Mouse (Mus musculus) layer of hippocampus, postnatal 10 days (tissue): ENCODE data around the gene Fgfr2. TPM values are rescaled to one million over a fixed set of nuclear protein-coding genes. Genes with fewer than 3 reads are reported as not detected.
A peak's percentile ranks its signal among the peaks of the same experiment; 100 is the strongest.

Source experiments
- DNase-seq, 2 experiments: peaks; one replicate each; pipeline ENCODE4 v3.0.0; 2021; ENCODE audit warnings: low spot score in 2 of 2
- total RNA-seq, 2 experiments: library from RNA; stranded (reverse); gene quantifications; 2 replicates each; pipeline ENCODE4 v1.2.3; 2021

The Fgfr2 gene
- total RNA-seq, 2 experiments from 2014 or later, result 35.6 to 48.3 TPM

- DNase-seq, result no peak
These were observed 280.7 kb downstream of the Fgfr2 start for GRCm38 (mm10) chr7:132842455-132842854.

DNA sequence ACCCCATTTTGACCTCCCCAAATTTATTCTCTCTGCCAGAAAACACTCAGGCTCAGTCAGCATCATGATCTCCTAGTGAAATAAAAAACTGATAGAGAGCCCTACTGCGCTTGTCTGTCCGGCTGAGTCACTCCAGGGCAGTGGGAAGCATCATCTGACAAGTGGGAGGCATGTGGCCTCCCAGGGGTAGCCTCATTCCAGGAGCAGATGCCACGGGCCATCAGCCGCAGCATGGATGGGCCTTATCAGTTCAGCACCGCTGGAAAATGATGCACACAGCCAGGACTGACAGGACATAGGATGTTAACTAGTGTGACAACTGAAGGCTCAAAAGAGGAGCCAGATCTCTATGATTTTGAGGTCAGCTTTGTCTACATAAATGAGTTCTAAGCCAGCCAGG, 281.9 kb downstream of the Fgfr2 start:
- no peak for DNase-seq

- DNase-seq, result no peak
These were observed 292.2 kb downstream of the Fgfr2 start for GRCm38 (mm10) chr7:132830955-132831354.

- DNase-seq, result no peak
These were observed 298.7 kb downstream of the Fgfr2 start for GRCm38 (mm10) chr7:132824346-132825022.

DNA sequence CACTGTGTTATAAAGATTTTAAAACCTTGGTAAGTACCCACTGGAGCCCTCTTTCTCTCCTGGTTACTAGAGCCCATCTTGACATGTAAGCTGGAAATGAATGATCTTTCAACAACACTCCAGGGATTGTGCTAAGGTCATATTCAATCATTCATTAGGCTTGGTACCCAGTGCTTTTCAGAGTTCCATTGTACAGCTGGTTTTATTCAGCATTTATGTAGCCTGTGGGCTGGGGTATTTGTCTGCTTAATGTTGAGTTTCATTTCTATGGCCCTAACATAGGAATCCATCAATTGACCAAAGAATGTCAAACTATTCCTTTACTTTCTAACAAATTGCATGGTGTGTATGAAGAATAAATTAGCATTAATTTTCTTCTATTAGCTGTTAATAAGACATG, 299.3 kb downstream of the Fgfr2 start:
- DNase-seq, result no peak

GRCm38 (mm10) chr7:132820692-132821091, 302.5 kb downstream of the Fgfr2 start:
- no peak for DNase-seq

- no peak for DNase-seq
These were observed 306.1 kb downstream of the Fgfr2 start for GRCm38 (mm10) chr7:132817056-132817455.

DNA sequence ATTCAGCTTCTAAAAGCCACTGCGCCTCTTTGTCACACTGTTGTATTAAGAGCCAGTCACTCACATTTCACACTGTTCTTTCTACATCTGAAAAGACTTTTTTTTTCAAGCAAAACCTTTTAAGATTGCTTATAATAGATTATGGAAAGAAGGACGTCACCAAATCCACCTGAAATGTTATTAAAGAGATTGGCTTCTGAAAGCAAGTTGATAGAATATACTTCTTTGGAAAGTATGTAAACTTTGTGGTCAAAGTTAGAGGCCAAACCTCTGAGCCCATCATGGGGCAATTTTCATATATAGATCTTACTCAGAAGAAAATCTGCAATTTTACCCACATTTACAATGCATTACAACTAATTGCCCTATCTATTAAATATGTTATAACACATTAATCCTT, 306.6 kb downstream of the Fgfr2 start:
- DNase-seq, result no peak

- DNase-seq, result no peak
These were observed 308.1 kb downstream of the Fgfr2 start for GRCm38 (mm10) chr7:132815081-132815480.

DNA sequence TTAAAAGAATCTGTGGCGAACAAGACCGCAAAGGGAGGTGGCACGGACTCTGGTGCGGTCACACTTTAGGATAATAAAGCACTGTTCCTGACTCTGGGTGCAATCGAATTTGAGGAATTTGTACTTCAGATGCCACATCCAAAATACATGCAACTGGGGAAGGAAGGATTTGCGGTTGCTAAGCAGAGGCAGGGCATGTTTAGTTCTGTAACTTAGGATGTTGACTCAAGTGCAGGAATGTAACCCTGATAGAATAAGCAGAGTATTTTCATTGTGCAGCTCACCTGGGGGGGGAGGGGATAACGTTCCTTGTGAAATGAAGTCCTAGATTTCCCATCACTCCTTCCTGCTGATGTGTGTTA, 309.1 kb downstream of the Fgfr2 start:
- no peak for DNase-seq

DNA sequence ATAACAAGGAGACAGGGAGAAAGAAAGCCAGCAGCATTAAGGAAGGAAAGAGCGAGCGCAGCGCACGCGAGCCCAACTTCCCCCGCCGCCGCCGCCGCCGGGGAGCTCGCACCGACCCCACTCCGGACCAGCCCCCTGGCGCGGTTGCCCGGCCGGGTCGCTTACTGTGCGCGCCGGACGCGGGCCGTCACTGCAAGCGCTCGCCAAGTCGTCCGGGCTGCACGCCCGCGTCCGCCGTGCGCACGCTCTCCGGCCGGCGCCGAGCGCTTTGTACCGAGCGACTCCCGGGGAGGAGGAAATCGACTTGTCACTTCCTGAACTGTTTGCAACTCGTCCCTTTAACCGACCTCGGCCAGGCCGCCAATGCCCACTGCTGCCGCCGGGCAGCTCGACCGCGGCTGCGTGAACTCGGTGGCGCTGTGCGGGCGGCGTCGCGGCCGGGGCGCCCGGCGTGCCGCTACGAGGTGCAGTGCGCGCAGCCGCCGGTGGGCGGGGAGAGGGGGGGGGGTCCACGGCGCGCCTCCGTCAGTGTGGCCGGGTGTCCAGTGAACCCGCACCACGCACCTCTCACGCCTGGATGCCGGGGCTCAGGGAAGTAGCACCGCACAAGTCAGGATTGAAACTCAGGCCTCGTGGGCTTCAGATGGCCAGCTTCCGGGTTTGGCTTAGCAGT, 309.6 kb downstream of the Fgfr2 start, which contains the start of gene Fam53b:
TSS of gene Fam53b (minus strand) at position 471 of the 673 bp plus-strand sequence.
- peak; percentile 68 to 78 for DNase-seq

DNA sequence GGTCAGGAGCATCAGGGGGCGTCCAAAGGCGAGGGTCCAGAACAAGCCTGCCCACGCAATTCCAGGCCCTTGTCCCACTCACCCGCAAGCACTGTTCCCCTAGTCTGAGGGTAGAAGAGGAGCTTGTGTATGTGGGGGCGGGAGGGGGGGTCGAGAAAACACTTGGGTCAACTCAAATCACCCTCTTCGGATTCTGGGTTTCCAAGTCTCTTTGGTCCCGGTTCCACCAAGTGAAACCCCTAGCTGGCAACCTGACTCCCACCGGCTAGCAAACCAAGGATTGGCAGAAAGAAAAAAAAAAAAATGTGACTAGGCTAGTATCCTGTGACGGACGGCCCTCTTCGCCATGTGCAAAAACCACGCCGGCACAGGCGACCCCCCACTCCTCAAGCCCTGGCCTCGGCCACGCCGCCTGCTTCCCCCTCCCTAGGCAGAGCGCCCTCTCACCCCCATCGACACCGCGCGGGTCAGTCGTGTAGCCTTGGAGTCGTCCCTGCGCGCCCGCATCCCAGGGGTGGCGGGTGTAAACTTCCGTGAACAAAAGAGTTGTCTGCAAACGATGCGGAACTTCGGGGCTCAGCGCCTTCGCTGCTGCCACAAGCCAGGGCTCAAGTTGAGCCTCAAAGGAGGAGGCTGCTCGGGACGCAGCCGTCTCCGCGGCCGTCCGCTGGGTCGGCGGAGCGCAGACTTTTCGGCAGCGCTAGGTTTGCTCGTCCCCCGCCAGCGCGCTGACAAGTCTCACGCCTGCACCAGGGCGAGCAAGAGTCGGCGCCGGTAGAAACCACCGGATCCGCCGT, 310.3 kb downstream of the Fgfr2 start:
- DNase-seq, result peak in 1 of 2 experiments; percentile 64

DNA sequence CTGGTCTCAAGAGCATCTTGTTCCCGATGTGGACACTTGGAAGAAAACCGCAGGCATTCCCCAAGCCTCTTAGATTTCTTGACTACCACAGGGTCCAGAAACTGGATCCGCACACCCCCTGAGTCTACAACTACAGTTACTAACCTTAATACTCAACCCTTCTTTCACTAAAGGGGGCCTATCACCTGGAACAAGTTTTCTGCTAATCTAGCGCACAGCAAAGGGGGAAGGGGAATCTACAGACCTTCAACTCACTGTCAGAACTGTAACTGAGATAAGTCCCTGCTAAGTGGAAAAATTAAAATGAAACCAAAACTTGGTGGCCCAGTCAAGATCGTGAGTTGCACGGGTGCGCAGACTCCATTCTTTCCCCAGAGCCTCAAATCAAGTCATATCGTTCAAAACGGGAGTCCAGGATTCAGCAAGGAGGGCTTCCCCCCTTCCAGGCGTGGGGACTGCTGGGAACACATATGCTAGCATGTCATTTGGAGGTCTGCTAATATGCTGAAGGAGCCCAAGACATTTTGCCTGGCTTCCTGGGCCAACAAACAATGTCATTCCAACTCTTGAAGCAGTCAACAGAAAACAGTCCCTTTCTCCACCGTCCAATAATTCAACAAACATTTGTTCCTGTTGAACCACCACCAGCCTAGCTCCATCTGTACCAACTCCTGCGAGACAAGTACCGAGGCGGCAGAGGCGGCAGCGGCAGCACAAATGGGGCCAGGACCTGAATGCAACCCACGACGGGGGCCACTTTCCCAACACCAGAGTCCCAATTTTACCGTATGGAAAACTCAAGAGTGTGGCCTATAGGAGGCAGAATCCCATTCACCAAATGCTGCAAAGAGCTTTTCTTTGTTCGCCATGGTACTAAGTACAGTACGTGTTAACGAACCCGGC, 311.2 kb downstream of the Fgfr2 start:
- DNase-seq, result peak in 1 of 2 experiments; percentile 49

- peak; percentile 95 to 97 for DNase-seq
These were observed 312.3 kb downstream of the Fgfr2 start for GRCm38 (mm10) chr7:132810879-132811278.

- DNase-seq, result peak in 1 of 2 experiments; percentile 65
These were observed 312.8 kb downstream of the Fgfr2 start for GRCm38 (mm10) chr7:132810368-132810767.

DNA sequence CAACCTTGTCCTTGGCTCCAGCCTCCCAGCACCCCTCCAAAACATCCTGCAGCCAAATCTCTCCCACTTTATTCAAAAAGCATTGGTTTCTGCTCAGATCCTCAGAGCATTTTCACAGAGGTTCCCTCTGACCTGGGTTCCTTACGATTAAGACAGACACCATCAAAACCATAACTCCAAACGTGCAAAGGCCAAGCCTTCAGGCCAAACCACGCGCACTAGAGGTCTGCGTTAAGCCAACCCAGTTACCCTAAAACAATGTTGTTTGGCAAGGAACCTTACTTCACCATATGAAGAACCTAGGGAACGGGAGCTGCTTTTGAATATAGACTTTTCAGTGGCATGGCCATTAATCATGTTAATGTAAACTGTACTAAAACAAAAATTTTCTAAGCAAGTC, 313.4 kb downstream of the Fgfr2 start:
- DNase-seq, result no peak

- DNase-seq, result peak in 1 of 2 experiments; percentile 51
These were observed 314.1 kb downstream of the Fgfr2 start for GRCm38 (mm10) chr7:132808841-132809682.

GRCm38 (mm10) chr7:132808051-132808796, 314.9 kb downstream of the Fgfr2 start:
- DNase-seq, result peak in 1 of 2 experiments; percentile 20
